Mouse (Mus musculus): ENCODE data around the gene Mrm2. TPM values are rescaled to one million over a fixed set of nuclear protein-coding genes. Genes with fewer than 3 reads are reported as not detected.

Mrm2 gene
- total RNA-seq, 2 experiments from 2014 or later, result 6.0 to 7.2 TPM

Other genes with a start within 250 kb of the Mrm2 start
- gene Mad1l1, start 10.3 kb downstream of the Mrm2 start, total RNA-seq (2021), result 10 to 100 TPM; 11.0 to 15.2 TPM
- 1 to 10 TPM; 7.7 to 8.4 TPM for gene Nudt1, start 10.2 kb downstream of the Mrm2 start, total RNA-seq (2021)
- gene Snx8, start 57.4 kb upstream of the Mrm2 start, total RNA-seq (2021), result 10 to 100 TPM; 11.6 to 16.1 TPM
- gene Eif3b, start 87.4 kb upstream of the Mrm2 start, total RNA-seq (2021), result 10 to 100 TPM; 96.5 to 98.6 TPM
- gene Gm4869, start 113.7 kb upstream of the Mrm2 start, total RNA-seq (2021), result not detected
- gene Chst12, start 173.7 kb upstream of the Mrm2 start, total RNA-seq (2021), result 10 to 100 TPM in 1 of 2 experiments, 1 to 10 TPM in 1; 9.6 to 14.5 TPM
- not detected for gene Grifin, start 233.2 kb upstream of the Mrm2 start, total RNA-seq (2021)